Mouse (Mus musculus) intestine, embryonic 14.5 days (tissue): ENCODE measurements around the gene Gsta1. TPM values are rescaled to one million over a fixed set of nuclear protein-coding genes. Genes with fewer than 3 reads are reported as not detected.
"Not testable (repeated sequence)": the region's sequence is repeated elsewhere in the genome, so short reads cannot be mapped to it uniquely, and the experiment has no call there.

ENCODE experiments used
- ATAC-seq: fragments of 200-750 bp; cut with Nextera tagmentation; replicated peaks from 2 replicates; pipeline ENCODE4 v1.8.0; 2017; ENCODE audit warnings: low read depth, moderate number of reproducible peaks, moderate TSS enrichment, moderate library complexity; ENCODE audit not compliant: low FRiP score, low TSS enrichment
- DNase-seq: peaks from one replicate; pipeline ENCODE4 v3.0.0-alpha.2; 2018; ENCODE audit warnings: low spot score
- H3K27ac ChIP-seq: fragments of 300-500 bp; sonication (generic); 2 replicates; pipeline ENCODE4 v1.5.1; 2014; ENCODE audit warnings: low read depth, mild to moderate bottlenecking, control low read depth
- H3K27me3 ChIP-seq: fragments of 300-500 bp; sonication (generic); replicated peaks from 2 replicates; pipeline ENCODE4 v1.6.1; 2014; ENCODE audit warnings: low read length, control low read depth; ENCODE audit not compliant: control insufficient read depth, insufficient read depth
- H3K36me3 ChIP-seq: fragments of 300-500 bp; sonication (generic); 2 replicates; pipeline ENCODE4 v1.6.1; 2014; ENCODE audit warnings: low read length, control low read depth; ENCODE audit not compliant: control insufficient read depth, insufficient read depth
- H3K4me1 ChIP-seq: fragments of 300-500 bp; sonication (generic); replicated peaks from 2 replicates; pipeline ENCODE4 v1.6.1; 2014; ENCODE audit warnings: low read length, control low read depth, mixed read lengths; ENCODE audit not compliant: control insufficient read depth, insufficient read depth
- H3K4me2 ChIP-seq: fragments of 300-500 bp; sonication (generic); 2 replicates; pipeline ENCODE4 v1.6.1; 2014; ENCODE audit warnings: low read length
- H3K4me3 ChIP-seq: fragments of 300-500 bp; sonication (generic); 2 replicates; pipeline ENCODE4 v1.5.1; 2014; ENCODE audit warnings: low read depth, low read length, control low read depth, mixed read lengths
- H3K9ac ChIP-seq: fragments of 300-500 bp; sonication (generic); 2 replicates; pipeline ENCODE4 v1.6.1; 2014; ENCODE audit warnings: mild to moderate bottlenecking, low read length
- H3K9me3 ChIP-seq: fragments of 300-500 bp; sonication (generic); 2 replicates; pipeline ENCODE4 v1.6.1; 2016; ENCODE audit warnings: low read length, control low read depth; ENCODE audit not compliant: control insufficient read depth
- WGBS: fragments of 180-500 bp; shearing (Covaris S2); extraction: QIAGEN DNeasy Blood & Tissue Kit; methylation state at CpG from one replicate; pipeline ENCODE4 v1.1.7; 2014; 5-methylcytosine and 5-hydroxymethylcytosine counted together
- polyA plus RNA-seq: library from polyadenylated mRNA; unstranded; fragments of >200 nt; fragmentation: Nextera tagmentation; extraction: Ambion mirVana; gene quantifications from 2 replicates; pipeline ENCODE4 v1.2.1, GENCODE M21; 2014

The Gsta1 gene
- polyA plus RNA-seq, 1 experiment from 2014 or later = 3.1 TPM

- not testable (repeated sequence) for H3K9me3 ChIP-seq, H3K9ac ChIP-seq, H3K27me3 ChIP-seq, DNase-seq, H3K36me3 ChIP-seq, H3K4me1 ChIP-seq, H3K4me3 ChIP-seq, H3K4me2 ChIP-seq, H3K27ac ChIP-seq
- peak; percentile 43; the same call in 1 of the 2 replicates for ATAC-seq
- 0% methylated on average over 1 of the region's 6 CpGs for WGBS
Observed at GRCm38 (mm10) chr9:78259688-78260087, 29.2 kb downstream of the Gsta1 start.

GRCm38 (mm10) chr9:78270945-78271344 is 40.5 kb downstream of the Gsta1 start:
- not testable (repeated sequence) for H3K9me3 ChIP-seq
- WGBS = 81% methylated on average over 3 of the region's 3 CpGs

GRCm38 (mm10) chr9:78282002-78282711 is 51.7 kb downstream of the Gsta1 start:
- H3K4me1 ChIP-seq, H3K4me2 ChIP-seq, H3K9me3 ChIP-seq, H3K9ac ChIP-seq, H3K27ac ChIP-seq, DNase-seq, H3K36me3 ChIP-seq, H3K4me3 ChIP-seq, H3K27me3 ChIP-seq: not testable (repeated sequence)
- peak; percentile 78 for ATAC-seq
- 81% methylated on average over 4 of the region's 4 CpGs for WGBS

More at GRCm38 (mm10) chr9:78270945-78271344, 40.5 kb downstream of the Gsta1 start:
- not testable (repeated sequence) for H3K9ac ChIP-seq, H3K27me3 ChIP-seq, H3K4me1 ChIP-seq, DNase-seq, H3K36me3 ChIP-seq, H3K4me3 ChIP-seq, H3K4me2 ChIP-seq, ATAC-seq, H3K27ac ChIP-seq

- H3K9me3 ChIP-seq, ATAC-seq, H3K9ac ChIP-seq, H3K4me1 ChIP-seq, H3K4me2 ChIP-seq, H3K27ac ChIP-seq, H3K4me3 ChIP-seq, H3K36me3 ChIP-seq, DNase-seq, H3K27me3 ChIP-seq: not testable (repeated sequence)
- 57% methylated on average over 1 of the region's 1 CpGs for WGBS
Observed at GRCm38 (mm10) chr9:78289063-78289462, 58.6 kb downstream of the Gsta1 start.

GRCm38 (mm10) chr9:78289723-78290122 is 59.3 kb downstream of the Gsta1 start, which contains the start of gene Gm10639:
Gene Gm10639 (plus strand): TSS chr9:78289923.
- not testable (repeated sequence) for H3K27ac ChIP-seq, H3K4me2 ChIP-seq, H3K4me3 ChIP-seq, H3K9me3 ChIP-seq, H3K4me1 ChIP-seq, H3K27me3 ChIP-seq, H3K36me3 ChIP-seq, H3K9ac ChIP-seq, DNase-seq, ATAC-seq
- WGBS = 77% methylated on average over 3 of the region's 3 CpGs

Other genes with a start within 250 kb of the Gsta1 start
- gene Gcm1, start 178.7 kb upstream of the Gsta1 start, polyA plus RNA-seq = not detected in 2 replicates
- 35.3 and 43.0 TPM in 2 replicates for gene Fbxo9, start 121.6 kb upstream of the Gsta1 start, polyA plus RNA-seq
- gene Ick, start 121.5 kb upstream of the Gsta1 start, polyA plus RNA-seq = 25.7 TPM in 2 replicates
- 43.1 and 46.6 TPM in 2 replicates for gene Gsta4, start 47.9 kb upstream of the Gsta1 start, polyA plus RNA-seq
- 1.1 and 1.7 TPM in 2 replicates for gene Gm3776, start 26.5 kb downstream of the Gsta1 start, polyA plus RNA-seq
- gene Gm10639, start 59.3 kb downstream of the Gsta1 start, polyA plus RNA-seq = not detected in 2 replicates
- gene Omt2a, start 84.1 kb downstream of the Gsta1 start, polyA plus RNA-seq = not detected in 2 replicates
- not detected in 2 replicates for gene Omt2b, start 96.9 kb downstream of the Gsta1 start, polyA plus RNA-seq
- gene Gsta2, start 125.1 kb downstream of the Gsta1 start, polyA plus RNA-seq = 0.74 and 2.9 TPM in 2 replicates
- not detected in 2 replicates for gene Dppa5a, start 137.5 kb downstream of the Gsta1 start, polyA plus RNA-seq
- gene Ooep, start 148.1 kb downstream of the Gsta1 start, polyA plus RNA-seq = 0.24 and 0.40 TPM in 2 replicates
- 0.54 and 0.86 TPM in 2 replicates for gene Ddx43, start 165.1 kb downstream of the Gsta1 start, polyA plus RNA-seq
- 1.9 and 2.4 TPM in 2 replicates for gene Cgas, start 212.6 kb downstream of the Gsta1 start, polyA plus RNA-seq
- 25.5 and 26.8 TPM in 2 replicates for gene Mto1, start 217.6 kb downstream of the Gsta1 start, polyA plus RNA-seq
- gene Gm17324, start 218.1 kb downstream of the Gsta1 start, polyA plus RNA-seq = 0.44 TPM in 1 of 2 replicates, not detected in the other